9 mouse cellular contexts compared by ENCODE assay signal in the genomic region with DNA sequence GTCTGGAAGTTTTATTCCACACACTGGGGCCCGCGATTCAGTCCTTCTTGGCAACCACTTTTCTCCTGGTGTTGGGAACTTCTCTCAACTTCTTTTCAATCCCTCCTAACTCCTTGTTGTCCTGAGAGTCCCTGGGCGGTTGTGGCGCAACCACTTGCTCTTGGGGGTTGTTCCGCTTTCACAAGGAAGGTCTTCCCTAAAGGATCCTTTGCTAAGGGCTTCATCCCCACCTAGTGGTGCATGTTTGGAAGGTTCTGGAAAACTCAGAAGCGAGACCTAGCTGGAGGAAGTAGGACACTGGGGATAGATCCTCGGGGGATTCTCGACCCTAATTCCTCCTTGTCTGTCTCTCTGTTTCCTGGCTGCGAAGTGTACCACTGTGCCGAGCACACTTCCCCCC. TPM values are rescaled to one million over a fixed set of nuclear protein-coding genes. Genes with fewer than 3 reads are reported as not detected.
A peak's percentile ranks its signal among the peaks of the same experiment; 100 is the strongest.
DNase-seq lines count a peak whose midpoint lies in the region; ATAC-seq lines count a peak whose summit lies in the region.
"Had no signal": no experiment of that assay in that cellular context is flagged by ENCODE, and none has a peak within 500 bp of the region (broad histone marks: within the 10 kb centered on the region; RNA-seq: fewer than 3 reads in every experiment).

No protein-coding gene starts in this region.

- no peak overlapping the region for H3K9ac ChIP-seq in hindbrain, embryonic 12.5 days
- H3K9ac ChIP-seq: limb, embryonic 13.5 days had no signal

- no peaks in the 10 kb centered on the region for H3K4me1 ChIP-seq in hindbrain, embryonic 12.5 days

- no peak overlapping the region for H3K4me3 ChIP-seq in hindbrain, embryonic 12.5 days
- H3K4me3 ChIP-seq: limb, embryonic 13.5 days had no signal

- H3K27ac ChIP-seq in hindbrain, embryonic 12.5 days = no peak overlapping the region
- H3K27ac ChIP-seq: limb, embryonic 13.5 days had no signal

- DNase-seq in adrenal gland, adult (ENCODE audit: inconsistent age in 2 of 2, low spot score in 1 of 2) = peak; percentile 50 to 71
- DNase-seq in adrenal gland, postnatal 4 days (ENCODE audit: low spot score in 2 of 2) = no peak
- DNase-seq in left cerebral cortex, postnatal 10 days (ENCODE audit: extremely low spot score in 1 of 2, low spot score in 2 of 2) = peak; percentile 46 to 63
- DNase-seq in left cerebral cortex, postnatal 14 days (ENCODE audit: low spot score in 2 of 2) = no peak
- DNase-seq in kidney, postnatal 4 days = peak; percentile 55 to 70
- DNase-seq in yolk sac, embryonic 10.5 days (ENCODE audit: low spot score) = no peak

- 76% methylated on average over 10 of the region's 10 CpGs for WGBS in hindbrain, embryonic 12.5 days

- H3K36me3 ChIP-seq in hindbrain, embryonic 12.5 days = no peaks in the 10 kb centered on the region
- H3K36me3 ChIP-seq: limb, embryonic 13.5 days had no signal

- no peaks in the 10 kb centered on the region for H3K27me3 ChIP-seq in hindbrain, embryonic 12.5 days
- H3K27me3 ChIP-seq: limb, embryonic 13.5 days had no signal

- intact Hi-C loops in left cerebral cortex, postnatal 10 days (cut with DNase I) = no loop called here
- intact Hi-C loops in left cerebral cortex, postnatal 14 days (cut with DNase I) = no loop called here

- H3K4me2 ChIP-seq in hindbrain, embryonic 12.5 days (replicated peaks) = no peak overlapping the region
- H3K4me2 ChIP-seq: limb, embryonic 13.5 days had no signal

- H3K9me3 ChIP-seq in hindbrain, embryonic 12.5 days (replicated peaks) = no peaks in the 10 kb centered on the region
- H3K9me3 ChIP-seq: limb, embryonic 13.5 days had no signal

- peak; percentile 59 for ATAC-seq in megakaryocyte progenitor cell, adult 5-6 weeks (replicated peaks; ENCODE audit: poor library complexity)
- no peak for ATAC-seq in hindbrain, embryonic 12.5 days (ENCODE audit: low FRiP score)

RNA-seq across cellular contexts. Expression of a gene that starts 19.8 kb away (rescaled TPM):
- total RNA-seq in adrenal gland, postnatal 4 days (2021) = 10 to 100 TPM; 38.5 to 40.9 TPM
- 10 to 100 TPM; 74.8 to 82.0 TPM for total RNA-seq in left cerebral cortex, postnatal 10 days (2021)
- total RNA-seq in left cerebral cortex, postnatal 14 days (2021) = 10 to 100 TPM; 62.0 to 62.6 TPM
- total RNA-seq in megakaryocyte progenitor cell, adult 5-6 weeks (2015) = 17.4 and 20.3 TPM in 2 replicates
- total RNA-seq in megakaryocyte progenitor cell, adult 5-6 weeks (2017) = 14.1 and 16.0 TPM in 2 replicates
- polyA plus RNA-seq in hindbrain, embryonic 12.5 days (2016; fragmentation: Nextera tagmentation; extraction: Ambion mirVana) = 47.1 and 48.6 TPM in 2 replicates

RNA-seq across cellular contexts. Expression of a gene that starts 42.0 kb away (rescaled TPM):
- total RNA-seq in adrenal gland, postnatal 4 days (2021) = 10 to 100 TPM; 87.7 to 92.9 TPM
- 10 to 100 TPM; 68.8 to 75.0 TPM for total RNA-seq in left cerebral cortex, postnatal 10 days (2021)
- 10 to 100 TPM; 67.8 to 71.0 TPM for total RNA-seq in left cerebral cortex, postnatal 14 days (2021)
- 32.2 and 33.3 TPM in 2 replicates for total RNA-seq in megakaryocyte progenitor cell, adult 5-6 weeks (2015)
- total RNA-seq in megakaryocyte progenitor cell, adult 5-6 weeks (2017) = 34.7 and 36.3 TPM in 2 replicates
- polyA plus RNA-seq in hindbrain, embryonic 12.5 days (2016; fragmentation: Nextera tagmentation; extraction: Ambion mirVana) = 60.7 and 65.4 TPM in 2 replicates

Comparison
In these comparisons a context has a peak if more than half of its experiments do, and no peak if none do; other contexts are left out.
1. DNase-seq: peak in adrenal gland, adult (2 of 2), left cerebral cortex, postnatal 10 days (2 of 2) and kidney, postnatal 4 days (2 of 2); none in adrenal gland, postnatal 4 days (0 of 2), left cerebral cortex, postnatal 14 days (0 of 2) and yolk sac, embryonic 10.5 days (single experiment).